Mouse (Mus musculus) urinary bladder, adult 2 months (tissue): ENCODE results near the gene Slc9b2. TPM values are rescaled to one million over a fixed set of nuclear protein-coding genes. Genes with fewer than 3 reads are reported as not detected.

Source experiments
- polyA plus RNA-seq: library from polyadenylated mRNA; depleted of rRNA; stranded (reverse); fragments of >200 nt; gene quantifications from 2 replicates; pipeline ENCODE4 v1.2.3, GENCODE M21; 2012; rRNA removed

Slc9b2 gene
- polyA plus RNA-seq, 1 experiment = 1.2 TPM

Other genes starting within 250 kb of the Slc9b2 start
- gene Cenpe, start 95.2 kb upstream of the Slc9b2 start, polyA plus RNA-seq = 0.96 and 1.7 TPM in 2 replicates
- gene Bdh2, start 26.5 kb upstream of the Slc9b2 start, polyA plus RNA-seq = 13.3 and 13.7 TPM in 2 replicates
- gene Slc9b1, start 40.3 kb downstream of the Slc9b2 start, polyA plus RNA-seq = 0.16 and 0.28 TPM in 2 replicates
- gene Cisd2, start 116.2 kb downstream of the Slc9b2 start, polyA plus RNA-seq = 27.1 and 33.8 TPM in 2 replicates
- 217 and 252 TPM in 2 replicates for gene Ube2d3, start 130.4 kb downstream of the Slc9b2 start, polyA plus RNA-seq
- gene Manba, start 177.9 kb downstream of the Slc9b2 start, polyA plus RNA-seq = 9.8 and 16.3 TPM in 2 replicates